Mouse (Mus musculus) C2C12 (cell line): ENCODE results near the gene Pafah1b2.

Experiments
- CTCF ChIP-seq: IDR thresholded peaks from one replicate; pipeline ENCODE4 v1.5.1; 2011; ENCODE audit not compliant: control insufficient read depth, insufficient read depth, insufficient read length
- MAX ChIP-seq: IDR thresholded peaks from one replicate; pipeline ENCODE4 v1.6.1; 2011; ENCODE audit warnings: mild to moderate bottlenecking, control low read depth
- USF1 ChIP-seq: IDR thresholded peaks from one replicate; pipeline ENCODE4 v1.6.1; 2011; ENCODE audit warnings: low read depth, mild to moderate bottlenecking, control low read depth, moderate library complexity

- TF ChIP-seq MAX, result no peak
- no peak for TF ChIP-seq CTCF
- TF ChIP-seq USF1, result no peak
These were observed 57.2 kb downstream of the Pafah1b2 start, which contains the start of gene Sidt2 for GRCm38 (mm10) chr9:45955107-45955963.
